10 mouse cellular contexts compared by ENCODE assay signal in genomic region chr4:127947696-127948095, GRCm38 (mm10).
DNase-seq lines count a peak whose midpoint lies in the region.
"Had no signal": no experiment of that assay in that cellular context is flagged by ENCODE, and none has a peak within 500 bp of the region (broad histone marks: within the 10 kb centered on the region; RNA-seq: fewer than 3 reads in every experiment).

No protein-coding gene starts in this region.

- peak; percentile 91 for DNase-seq in brain, adult 2 months (ENCODE audit: low read depth, low spot score)
- DNase-seq in cerebellum, adult 18-20 months, result peak; percentile 72 to 79
- peak; percentile 80 for DNase-seq in cerebellum, adult 9-11 months
- DNase-seq in cerebellum, postnatal 36 days, result peak; percentile 71 to 75
- DNase-seq in kidney, adult 11 months, result no peak
- DNase-seq in spleen, postnatal 36 days (ENCODE audit: low spot score in 2 of 2), result no peak
- DNase-seq: adrenal gland, postnatal 10 days; gastrocnemius, postnatal 10 days; heart, adult 18-20 months; kidney, adult 8-10 months had no signal

Comparison
In these comparisons a context has a peak if more than half of its experiments do, and no peak if none do; other contexts are left out.
1. DNase-seq: peak in brain, adult 2 months (single experiment), cerebellum, adult 18-20 months (2 of 2), cerebellum, adult 9-11 months (single experiment) and cerebellum, postnatal 36 days (2 of 2); none in kidney, adult 11 months (single experiment) and spleen, postnatal 36 days (0 of 2).